Mouse (Mus musculus): ENCODE results near the gene Zfp276. TPM values are rescaled to one million over a fixed set of nuclear protein-coding genes. Genes with fewer than 3 reads are reported as not detected.
A peak's percentile ranks its signal among the peaks of the same experiment; 100 is the strongest.

The Zfp276 gene
- polyA plus RNA-seq, 1 experiment from 2014 or later = 21.8 TPM

GRCm38 (mm10) chr8:123290679-123291078, 36.7 kb downstream of the Zfp276 start:
- H3K4me3 ChIP-seq (ENCODE audit: low read depth, low read length) = no peak overlapping the region
- no peak for ATAC-seq (ENCODE audit: insufficient number of reproducible peaks, insufficient read depth, low FRiP score, low read depth)
- no peaks in the 10 kb centered on the region for H3K9me3 ChIP-seq (ENCODE audit: control insufficient read depth, low read depth, low read length)
- H3K4me1 ChIP-seq (ENCODE audit: control insufficient read depth, insufficient read depth, low read length) = no peaks in the 10 kb centered on the region
- H3K36me3 ChIP-seq (ENCODE audit: control insufficient read depth, insufficient read depth, low read length) = peaks cover 19% of the 10 kb centered on the region
- WGBS = 94% methylated on average over 8 of the region's 8 CpGs
- H3K27ac ChIP-seq (ENCODE audit: low read length) = no peak overlapping the region
- H3K27me3 ChIP-seq (ENCODE audit: control insufficient read depth, insufficient read depth, low read length) = no peaks in the 10 kb centered on the region
- H3K9ac ChIP-seq (replicated peaks; ENCODE audit: low read depth, low read length) = no peak overlapping the region
- H3K4me2 ChIP-seq (replicated peaks; ENCODE audit: low read depth, low read length) = no peak overlapping the region

- 87% methylated on average over 8 of the region's 8 CpGs for WGBS
- Histone ChIP-seq H3K9ac (replicated peaks; ENCODE audit: low read depth, low read length) (no peak overlapping the region), H3K36me3 (ENCODE audit: control insufficient read depth, insufficient read depth, low read length) (peaks cover 19% of the 10 kb centered on the region), H3K4me1 (ENCODE audit: control insufficient read depth, insufficient read depth, low read length) (no peaks in the 10 kb centered on the region), H3K27me3 (ENCODE audit: control insufficient read depth, insufficient read depth, low read length) (no peaks in the 10 kb centered on the region), H3K4me2 (replicated peaks; ENCODE audit: low read depth, low read length) (no peak overlapping the region), H3K9me3 (ENCODE audit: control insufficient read depth, low read depth, low read length) (no peaks in the 10 kb centered on the region), H3K4me3 (ENCODE audit: low read depth, low read length) (no peak overlapping the region), H3K27ac (ENCODE audit: low read length) (no peak overlapping the region)
- ATAC-seq (ENCODE audit: insufficient number of reproducible peaks, insufficient read depth, low FRiP score, low read depth) = no peak
Observed at GRCm38 (mm10) chr8:123291716-123292115, 37.7 kb downstream of the Zfp276 start.

- ATAC-seq (ENCODE audit: insufficient number of reproducible peaks, insufficient read depth, low FRiP score, low read depth) = no peak
- H3K9me3 ChIP-seq (ENCODE audit: control insufficient read depth, low read depth, low read length) = no peaks in the 10 kb centered on the region
Observed at GRCm38 (mm10) chr8:123292281-123292680, 38.3 kb downstream of the Zfp276 start.

GRCm38 (mm10) chr8:123292785-123293184, 38.8 kb downstream of the Zfp276 start:
- ATAC-seq (ENCODE audit: insufficient number of reproducible peaks, insufficient read depth, low FRiP score, low read depth) = no peak

More at GRCm38 (mm10) chr8:123292281-123292680, 38.3 kb downstream of the Zfp276 start:
- peaks cover 19% of the 10 kb centered on the region for H3K36me3 ChIP-seq (ENCODE audit: control insufficient read depth, insufficient read depth, low read length)
- no peaks in the 10 kb centered on the region for H3K4me1 ChIP-seq (ENCODE audit: control insufficient read depth, insufficient read depth, low read length)
- H3K27ac ChIP-seq (ENCODE audit: low read length) = no peak overlapping the region
- H3K4me2 ChIP-seq (replicated peaks; ENCODE audit: low read depth, low read length) = no peak overlapping the region
- no peaks in the 10 kb centered on the region for H3K27me3 ChIP-seq (ENCODE audit: control insufficient read depth, insufficient read depth, low read length)
- H3K4me3 ChIP-seq (ENCODE audit: low read depth, low read length) = no peak overlapping the region
- H3K9ac ChIP-seq (replicated peaks; ENCODE audit: low read depth, low read length) = no peak overlapping the region
- WGBS = 90% methylated on average over 3 of the region's 3 CpGs

GRCm38 (mm10) chr8:123298301-123298700, 44.3 kb downstream of the Zfp276 start:
- WGBS = 92% methylated on average over 11 of the region's 11 CpGs
- no peaks in the 10 kb centered on the region for H3K4me1 ChIP-seq (ENCODE audit: control insufficient read depth, insufficient read depth, low read length)
- no peak overlapping the region for H3K9ac ChIP-seq (replicated peaks; ENCODE audit: low read depth, low read length)
- no peaks in the 10 kb centered on the region for H3K9me3 ChIP-seq (ENCODE audit: control insufficient read depth, low read depth, low read length)
- H3K27ac ChIP-seq (ENCODE audit: low read length) = no peak overlapping the region
- peaks cover 8% of the 10 kb centered on the region for H3K36me3 ChIP-seq (ENCODE audit: control insufficient read depth, insufficient read depth, low read length)
- H3K27me3 ChIP-seq (ENCODE audit: control insufficient read depth, insufficient read depth, low read length) = no peaks in the 10 kb centered on the region
- no peak for ATAC-seq (ENCODE audit: insufficient number of reproducible peaks, insufficient read depth, low FRiP score, low read depth)
- no peak overlapping the region for H3K4me3 ChIP-seq (ENCODE audit: low read depth, low read length)
- H3K4me2 ChIP-seq (replicated peaks; ENCODE audit: low read depth, low read length) = no peak overlapping the region

More at GRCm38 (mm10) chr8:123292785-123293184, 38.8 kb downstream of the Zfp276 start:
- H3K9me3 ChIP-seq (ENCODE audit: control insufficient read depth, low read depth, low read length) = no peaks in the 10 kb centered on the region
- no peak overlapping the region for H3K4me3 ChIP-seq (ENCODE audit: low read depth, low read length)
- 90% methylated on average over 2 of the region's 2 CpGs for WGBS
- no peak overlapping the region for H3K9ac ChIP-seq (replicated peaks; ENCODE audit: low read depth, low read length)
- H3K36me3 ChIP-seq (ENCODE audit: control insufficient read depth, insufficient read depth, low read length) = peaks cover 17% of the 10 kb centered on the region
- H3K27ac ChIP-seq (ENCODE audit: low read length) = no peak overlapping the region
- no peaks in the 10 kb centered on the region for H3K4me1 ChIP-seq (ENCODE audit: control insufficient read depth, insufficient read depth, low read length)
- no peaks in the 10 kb centered on the region for H3K27me3 ChIP-seq (ENCODE audit: control insufficient read depth, insufficient read depth, low read length)
- no peak overlapping the region for H3K4me2 ChIP-seq (replicated peaks; ENCODE audit: low read depth, low read length)

- 74% methylated on average over 4 of the region's 4 CpGs for WGBS
- Histone ChIP-seq H3K27me3 (ENCODE audit: control insufficient read depth, insufficient read depth, low read length) (no peaks in the 10 kb centered on the region), H3K4me3 (ENCODE audit: low read depth, low read length) (no peak overlapping the region), H3K9ac (replicated peaks; ENCODE audit: low read depth, low read length) (no peak overlapping the region), H3K9me3 (ENCODE audit: control insufficient read depth, low read depth, low read length) (no peaks in the 10 kb centered on the region), H3K36me3 (ENCODE audit: control insufficient read depth, insufficient read depth, low read length) (peaks cover 5% of the 10 kb centered on the region), H3K4me1 (ENCODE audit: control insufficient read depth, insufficient read depth, low read length) (no peaks in the 10 kb centered on the region), H3K27ac (ENCODE audit: low read length) (no peak overlapping the region), H3K4me2 (replicated peaks; ENCODE audit: low read depth, low read length) (no peak overlapping the region)
- no peak for ATAC-seq (ENCODE audit: insufficient number of reproducible peaks, insufficient read depth, low FRiP score, low read depth)
Observed at GRCm38 (mm10) chr8:123308738-123309137, 54.7 kb downstream of the Zfp276 start.

GRCm38 (mm10) chr8:123317781-123318466, 63.9 kb downstream of the Zfp276 start:
- Histone ChIP-seq H3K4me1 (ENCODE audit: control insufficient read depth, insufficient read depth, low read length) (no peaks in the 10 kb centered on the region), H3K9me3 (ENCODE audit: control insufficient read depth, low read depth, low read length) (no peaks in the 10 kb centered on the region), H3K27me3 (ENCODE audit: control insufficient read depth, insufficient read depth, low read length) (no peaks in the 10 kb centered on the region), H3K27ac (ENCODE audit: low read length) (no peak overlapping the region), H3K4me2 (replicated peaks; ENCODE audit: low read depth, low read length) (peak overlapping the region; percentile 87), H3K4me3 (ENCODE audit: low read depth, low read length) (peak overlapping the region; percentile 60), H3K36me3 (ENCODE audit: control insufficient read depth, insufficient read depth, low read length) (no peaks in the 10 kb centered on the region), H3K9ac (replicated peaks; ENCODE audit: low read depth, low read length) (peak overlapping the region; percentile 10; the same call in 1 of the 2 replicates)
- 3% methylated on average over 21 of the region's 21 CpGs for WGBS
- peak; percentile 80 for ATAC-seq (ENCODE audit: insufficient number of reproducible peaks, insufficient read depth, low FRiP score, low read depth)

GRCm38 (mm10) chr8:123318467-123318911, 64.5 kb downstream of the Zfp276 start, which contains the start of gene Fanca:
Fanca (minus strand) TSS chr8:123318576.
- Histone ChIP-seq H3K27ac (ENCODE audit: low read length) (no peak within 1 kb of the TSS), H3K36me3 (ENCODE audit: control insufficient read depth, insufficient read depth, low read length) (no peaks in the 10 kb centered on the region)

More at GRCm38 (mm10) chr8:123318467-123318911, 64.5 kb downstream of the Zfp276 start, which contains the start of gene Fanca:
- Histone ChIP-seq H3K9ac (replicated peaks; ENCODE audit: low read depth, low read length) (peak within 1 kb of the TSS; percentile 10; the same call in 1 of the 2 replicates), H3K4me1 (ENCODE audit: control insufficient read depth, insufficient read depth, low read length) (no peaks in the 10 kb centered on the region), H3K27me3 (ENCODE audit: control insufficient read depth, insufficient read depth, low read length) (no peaks in the 10 kb centered on the region), H3K4me2 (replicated peaks; ENCODE audit: low read depth, low read length) (peak within 1 kb of the TSS; percentile 87), H3K4me3 (ENCODE audit: low read depth, low read length) (peak within 1 kb of the TSS; percentile 60), H3K9me3 (ENCODE audit: control insufficient read depth, low read depth, low read length) (no peaks in the 10 kb centered on the region)
- WGBS = under 1% methylated on average over 24 of the region's 24 CpGs
- ATAC-seq (ENCODE audit: insufficient number of reproducible peaks, insufficient read depth, low FRiP score, low read depth) = peak; percentile 99
